Mouse (Mus musculus) gastrocnemius, adult 2 months (tissue): ENCODE data around the gene Lgr6. TPM values are rescaled to one million over a fixed set of nuclear protein-coding genes. Genes with fewer than 3 reads are reported as not detected.

ENCODE experiments used
- DNase-seq: peaks from one replicate; pipeline ENCODE4 v3.0.0; 2022
- H3K27ac ChIP-seq: fragments of 200-600 bp; 2 replicates; pipeline ENCODE4 v1.8.1; 2022; ENCODE audit warnings: mild to moderate bottlenecking
- H3K4me3 ChIP-seq: fragments of 200-600 bp; 2 replicates; pipeline ENCODE4 v1.8.1; 2022; ENCODE audit warnings: mild to moderate bottlenecking, moderate library complexity
- CTCF ChIP-seq: fragments of 200-600 bp; IDR thresholded peaks from 2 replicates; pipeline ENCODE4 v1.8.1; 2022; ENCODE audit warnings: antibody characterized with exemption, mild to moderate bottlenecking, moderate library complexity
- intact Hi-C: fragments of 180-260 bp; cut with DNase I; formaldehyde crosslinking; loops from one replicate; pipeline ENCODE4 v1.15.1; 2025
- total RNA-seq, 2 experiments: library from RNA; stranded (reverse); gene quantifications; 2 replicates each; pipeline ENCODE4 v1.2.3; 2021

Gene Lgr6
- total RNA-seq, 2 experiments from 2014 or later, result 0.08 to 0.86 TPM

DNA sequence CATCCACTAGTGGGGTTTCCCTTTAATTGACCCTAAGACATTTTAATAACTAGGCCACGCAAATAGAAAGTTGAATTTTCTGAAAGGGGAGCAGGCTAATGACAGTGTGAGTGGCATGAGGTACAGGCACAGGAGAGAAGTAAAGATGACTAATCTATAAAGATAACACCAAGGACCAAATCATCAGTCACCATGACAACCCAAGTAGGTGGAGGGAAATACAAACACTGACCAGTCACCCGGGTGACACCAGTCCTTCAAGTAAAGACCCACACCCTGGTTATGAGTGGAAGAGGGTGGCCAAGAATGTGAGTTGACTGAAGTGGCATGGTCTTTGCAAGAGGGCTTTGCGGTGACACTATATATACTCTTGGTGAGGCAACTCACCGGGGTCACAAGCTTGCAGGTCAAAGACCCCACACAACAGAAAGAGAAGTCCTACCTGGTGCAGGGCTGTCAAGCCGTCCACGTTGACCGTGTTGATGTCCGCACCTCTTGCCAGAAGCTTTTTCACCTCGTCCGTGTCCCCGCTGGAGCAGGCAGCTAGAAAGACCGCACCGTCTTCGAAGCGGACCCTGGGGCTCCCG is 149.9 kb downstream of the Lgr6 start:
- no peak for TF ChIP-seq CTCF
- H3K4me3 ChIP-seq, result peak overlapping the region; percentile 92
- intact Hi-C loops, result loop anchor here (1.0 to 5.0 kb wide), 4 partner anchors 22 to 98 kb away; no protein-coding TSS in a partner anchor
- peak overlapping the region; percentile 99 for H3K27ac ChIP-seq
- no peak for DNase-seq

DNA sequence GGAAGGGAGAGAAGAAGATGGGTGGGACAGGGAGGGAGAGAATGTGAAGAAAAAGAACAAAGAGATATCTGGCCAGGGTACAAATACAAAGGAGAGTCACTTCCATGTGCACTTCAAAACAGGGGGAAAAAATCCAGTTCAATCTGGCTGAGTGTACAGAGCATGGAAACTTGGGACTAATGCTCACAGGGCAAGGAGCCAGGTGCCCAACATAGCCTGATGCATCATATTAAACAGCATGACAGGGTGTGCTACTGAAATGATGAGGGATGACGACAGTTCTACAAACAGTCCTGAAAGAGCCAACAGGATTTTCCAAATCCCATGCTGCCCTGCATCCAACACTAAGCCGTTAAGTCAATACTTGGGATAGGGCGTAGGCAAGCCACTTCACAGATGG is 155.1 kb downstream of the Lgr6 start:
- peak; percentile 76 for DNase-seq
- intact Hi-C loops, result no loop called here
- peak overlapping the region; percentile 81 for H3K27ac ChIP-seq

DNA sequence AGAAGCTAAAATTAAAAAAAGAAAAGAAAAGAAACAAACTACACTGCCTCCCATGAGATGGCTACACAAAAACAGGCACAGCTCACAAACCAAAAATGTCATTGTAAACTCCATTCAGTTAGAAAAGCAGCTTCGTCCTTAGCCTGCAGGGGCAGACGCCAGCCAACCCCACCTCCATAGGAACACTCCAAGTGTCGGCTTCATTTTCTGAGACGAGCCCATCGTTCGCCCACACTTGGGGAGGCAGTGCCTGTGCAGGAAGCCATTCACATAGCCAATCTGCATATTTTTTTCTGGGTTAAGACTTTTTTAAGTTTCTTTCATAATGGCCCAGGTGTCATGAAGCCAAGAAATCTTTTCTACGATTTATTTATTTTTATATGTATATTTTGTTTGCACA is 157.5 kb downstream of the Lgr6 start:
- no peak for DNase-seq
- TF ChIP-seq CTCF, result no peak
- no peak overlapping the region for H3K4me3 ChIP-seq
- intact Hi-C loops, result no loop called here
- peak overlapping the region; percentile 43; the same call in 1 of the 2 replicates for H3K27ac ChIP-seq

More for the DNA sequence above, 155.1 kb downstream of the Lgr6 start:
- no peak for TF ChIP-seq CTCF
- H3K4me3 ChIP-seq, result peak overlapping the region; percentile 27; the same call in 1 of the 2 replicates

DNA sequence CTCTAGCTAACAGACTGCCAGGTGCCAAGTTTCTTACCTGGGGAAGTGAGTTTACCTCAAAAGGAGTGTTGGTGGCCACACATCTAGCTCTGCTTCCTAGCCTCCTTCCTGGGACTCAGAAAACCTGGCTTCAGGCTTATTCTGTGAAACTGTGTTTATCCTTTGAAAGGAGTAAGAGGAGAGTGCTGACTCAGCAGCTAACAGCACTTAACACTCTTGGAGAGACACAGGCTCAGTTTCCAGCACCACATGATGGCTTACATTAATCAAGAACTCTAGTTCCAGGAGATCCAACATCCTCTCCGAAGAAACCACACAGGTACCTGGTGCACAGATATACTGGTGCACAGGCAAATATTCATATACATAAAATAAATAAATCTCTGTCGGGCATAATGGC is 162.2 kb downstream of the Lgr6 start:
- no peak for DNase-seq
- Histone ChIP-seq H3K27ac (no peak overlapping the region), H3K4me3 (no peak overlapping the region)
- TF ChIP-seq CTCF, result no peak
- intact Hi-C loops, result no loop called here

DNA sequence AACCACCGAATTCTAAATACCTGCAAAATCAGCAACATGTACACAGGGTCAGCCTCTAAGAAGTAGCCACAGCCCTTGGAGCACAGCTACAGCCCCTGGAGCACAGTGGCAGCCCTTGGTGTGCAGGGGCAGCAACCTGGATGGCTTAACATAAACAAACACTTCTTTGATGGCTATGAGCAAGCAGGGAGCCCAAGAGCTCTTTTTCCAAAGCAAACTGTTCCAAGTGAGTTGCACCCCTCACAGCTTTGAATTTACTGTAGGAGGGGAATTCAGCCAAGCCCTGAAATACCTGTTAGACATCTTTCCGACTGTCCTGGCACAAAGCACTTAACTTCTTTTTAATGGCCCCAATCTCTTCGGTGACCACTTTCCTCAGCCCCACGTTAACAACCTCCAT is 164.2 kb downstream of the Lgr6 start:
- DNase-seq, result no peak
- peak overlapping the region; percentile 29; the same call in 1 of the 2 replicates for H3K27ac ChIP-seq
- intact Hi-C loops, result no loop called here
- H3K4me3 ChIP-seq, result no peak overlapping the region
- no peak for TF ChIP-seq CTCF

DNA sequence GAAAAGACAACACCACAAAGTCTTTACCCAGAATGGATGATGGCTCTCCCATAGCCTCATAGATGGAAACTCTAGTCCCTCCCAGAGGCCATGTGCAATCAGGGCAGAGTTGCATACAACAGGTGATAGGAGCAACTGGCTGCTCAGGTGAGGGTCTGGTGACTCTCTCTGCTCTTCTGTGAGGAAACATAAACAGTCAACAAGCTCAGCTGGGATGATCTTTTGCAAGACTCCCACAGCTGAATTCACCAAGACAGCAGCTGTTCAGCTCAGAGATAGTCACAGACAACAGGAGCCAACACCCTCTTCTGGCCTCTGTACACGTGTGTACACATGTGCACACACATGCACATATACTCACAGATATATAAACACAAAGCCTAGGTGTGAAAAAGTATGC is 166.8 kb downstream of the Lgr6 start:
- Histone ChIP-seq H3K4me3 (no peak overlapping the region), H3K27ac (peak overlapping the region; percentile 67)
- no peak for TF ChIP-seq CTCF
- no peak for DNase-seq
- intact Hi-C loops, result no loop called here

DNA sequence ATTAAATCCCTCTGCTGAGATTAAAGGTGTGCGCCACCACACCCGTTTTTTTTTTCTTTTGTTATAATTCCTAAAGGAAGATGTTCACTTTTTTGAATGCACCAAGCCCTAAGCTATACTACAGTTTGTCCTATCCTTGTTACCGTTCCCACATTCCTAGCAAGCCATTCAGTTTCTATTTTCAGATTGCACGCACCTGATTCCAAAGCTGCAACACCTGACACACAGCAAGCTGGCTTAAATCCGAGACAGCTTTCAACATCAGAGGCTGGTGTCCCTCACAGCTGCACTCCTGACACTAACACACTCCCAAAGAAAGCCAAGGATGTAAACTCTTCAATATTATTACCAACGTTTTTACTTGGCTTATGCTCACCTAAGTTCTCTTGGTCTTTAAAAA is 168.7 kb downstream of the Lgr6 start:
- TF ChIP-seq CTCF, result no peak
- DNase-seq, result peak; percentile 49
- Histone ChIP-seq H3K27ac (peak overlapping the region; percentile 88), H3K4me3 (no peak overlapping the region)
- intact Hi-C loops, result no loop called here

Other genes starting within 250 kb of the Lgr6 start
- 100 to 1,000 TPM; 172 to 212 TPM for gene Ppp1r12b, start 149.3 kb downstream of the Lgr6 start, total RNA-seq
- gene Ube2t, start 142.7 kb downstream of the Lgr6 start, total RNA-seq, result 10 to 100 TPM in 1 of 2 experiments, 1 to 10 TPM in 1; 4.3 to 11.4 TPM
- under 1 TPM in 1 of 2 experiments, not detected in 1; 0.17 TPM for gene Ptpn7, start 27.4 kb upstream of the Lgr6 start, total RNA-seq
- 10 to 100 TPM; 16.5 to 17.8 TPM for gene Arl8a, start 41.5 kb upstream of the Lgr6 start, total RNA-seq
- under 1 TPM; 0.38 to 0.56 TPM for gene Gpr37l1, start 62.4 kb upstream of the Lgr6 start, total RNA-seq
- under 1 TPM; 0.22 to 0.28 TPM for gene Elf3, start 153.3 kb upstream of the Lgr6 start, total RNA-seq
- 10 to 100 TPM; 11.9 to 15.8 TPM for gene Rnpep, start 178.8 kb upstream of the Lgr6 start, total RNA-seq
- gene Timm17a, start 208.5 kb upstream of the Lgr6 start, total RNA-seq, result 100 to 1,000 TPM; 282 to 343 TPM
- 1 to 10 TPM; 4.5 to 5.3 TPM for gene Lmod1, start 219.5 kb upstream of the Lgr6 start, total RNA-seq